Mouse (Mus musculus) heart, postnatal 0 days (tissue): Measurements from ENCODE around the gene Cep135. TPM values are rescaled to one million over a fixed set of nuclear protein-coding genes. Genes with fewer than 3 reads are reported as not detected.

Experiments used
- ATAC-seq: fragments of 200-750 bp; cut with Nextera tagmentation; 2 replicates; pipeline ENCODE4 v1.8.0; 2017; ENCODE audit warnings: low read depth, moderate number of reproducible peaks, moderate library complexity; ENCODE audit not compliant: insufficient read depth
- DNase-seq: peaks from one replicate; pipeline ENCODE4 v3.0.0-alpha.2; 2016; ENCODE audit warnings: low spot score
- H3K27ac ChIP-seq: fragments of 300-500 bp; sonication (generic); 2 replicates; pipeline ENCODE4 v1.5.1; 2014; ENCODE audit warnings: low read depth, mild to moderate bottlenecking
- H3K27me3 ChIP-seq: fragments of 300-500 bp; sonication (generic); 2 replicates; pipeline ENCODE4 v1.6.1; 2014; ENCODE audit warnings: low read length, mixed read lengths; ENCODE audit not compliant: control insufficient read depth, insufficient read depth
- H3K36me3 ChIP-seq: fragments of 300-500 bp; sonication (generic); replicated peaks from 2 replicates; pipeline ENCODE4 v1.6.1; 2014; ENCODE audit warnings: low read length, mixed read lengths; ENCODE audit not compliant: control insufficient read depth, insufficient read depth
- H3K4me1 ChIP-seq: fragments of 300-500 bp; sonication (generic); 2 replicates; pipeline ENCODE4 v1.6.1; 2014; ENCODE audit warnings: antibody characterized with exemption; ENCODE audit not compliant: control insufficient read depth, insufficient read depth
- H3K4me2 ChIP-seq: fragments of 300-500 bp; sonication (generic); 2 replicates; pipeline ENCODE4 v1.6.1; 2014; ENCODE audit warnings: low read depth, mild to moderate bottlenecking, low read length, moderate library complexity
- H3K4me3 ChIP-seq: fragments of 300-500 bp; sonication (generic); 2 replicates; pipeline ENCODE4 v1.5.1; 2014; ENCODE audit warnings: low read depth, low read length
- H3K9ac ChIP-seq: fragments of 300-500 bp; sonication (generic); replicated peaks from 2 replicates; pipeline ENCODE4 v1.6.1; 2014; ENCODE audit warnings: low read depth, low read length, mixed read lengths
- H3K9me3 ChIP-seq: fragments of 300-500 bp; sonication (generic); replicated peaks from 2 replicates; pipeline ENCODE4 v1.6.1; 2016; ENCODE audit warnings: low read length; ENCODE audit not compliant: control insufficient read depth
- CTCF ChIP-seq: IDR thresholded peaks from 2 replicates; pipeline ENCODE4 v1.5.1; 2016; ENCODE audit warnings: antibody characterized with exemption, control low read depth, low read depth
- EP300 ChIP-seq: IDR thresholded peaks from 2 replicates; pipeline ENCODE4 v1.6.1; 2016; ENCODE audit warnings: antibody characterized with exemption, low read depth
- WGBS: fragments of 180-500 bp; shearing (Covaris S2); extraction: QIAGEN DNeasy Blood & Tissue Kit; methylation state at CpG from one replicate; pipeline ENCODE4 v1.1.7; 2014; 5-methylcytosine and 5-hydroxymethylcytosine counted together
- polyA plus RNA-seq: library from polyadenylated mRNA; unstranded; fragments of >200 nt; fragmentation: Nextera tagmentation; extraction: Ambion mirVana; gene quantifications from 2 replicates; pipeline ENCODE4 v1.2.1, GENCODE M21; 2015
- total RNA-seq: library from RNA; depleted of rRNA; stranded (reverse); fragments of >200 nt; gene quantifications from 2 replicates; pipeline ENCODE4 v1.2.3, GENCODE M21; 2014; ENCODE audit warnings: low replicate concordance

Cep135 gene
- total and polyA plus RNA-seq, 2 experiments from 2014 or later = 1.9 to 2.0 TPM

DNA sequence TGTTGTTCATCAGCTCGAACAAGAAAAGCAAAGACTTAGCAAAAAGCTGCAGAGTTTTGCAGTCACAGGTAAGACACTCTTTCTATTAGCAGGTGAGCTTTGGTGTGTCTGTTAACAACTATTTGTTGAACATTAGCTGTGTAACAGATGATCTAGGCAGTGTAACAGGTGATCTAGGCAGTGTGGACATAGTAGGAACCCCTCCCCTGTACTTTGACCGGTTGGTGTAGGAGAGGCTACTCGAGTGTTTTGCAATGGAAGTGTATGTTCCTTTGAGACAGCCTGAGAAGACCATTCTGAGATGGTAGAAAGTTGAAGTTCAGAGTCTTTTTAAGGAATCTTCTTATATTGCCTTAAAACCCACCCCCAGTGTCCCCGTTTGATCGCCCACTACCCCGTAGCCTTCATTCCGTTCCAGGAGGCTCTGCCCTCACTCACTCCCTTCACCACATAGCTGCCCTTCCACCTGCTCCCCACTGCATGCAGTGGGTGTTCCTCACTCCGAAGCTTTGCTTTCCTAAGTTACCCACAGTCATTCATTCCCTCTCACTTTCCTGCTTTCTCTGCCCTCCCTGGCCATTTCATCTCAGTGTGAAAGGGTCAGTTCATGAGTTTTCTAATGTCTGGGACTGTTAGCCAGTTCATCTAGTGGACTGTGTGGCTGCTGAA is 21.3 kb downstream of the Cep135 start:
- Histone ChIP-seq H3K27me3 (no peaks in the 10 kb centered on the region), H3K4me2 (no peak overlapping the region), H3K4me3 (no peak overlapping the region), H3K9me3 (no peaks in the 10 kb centered on the region), H3K36me3 (peaks cover 80% of the 10 kb centered on the region), H3K9ac (no peak overlapping the region), H3K27ac (no peak overlapping the region), H3K4me1 (no peaks in the 10 kb centered on the region)
- DNase-seq = no peak
- ATAC-seq = no peak
- TF ChIP-seq EP300 = no peak
- TF ChIP-seq CTCF = no peak
- WGBS = 93% methylated on average over 8 of the region's 8 CpGs

DNA sequence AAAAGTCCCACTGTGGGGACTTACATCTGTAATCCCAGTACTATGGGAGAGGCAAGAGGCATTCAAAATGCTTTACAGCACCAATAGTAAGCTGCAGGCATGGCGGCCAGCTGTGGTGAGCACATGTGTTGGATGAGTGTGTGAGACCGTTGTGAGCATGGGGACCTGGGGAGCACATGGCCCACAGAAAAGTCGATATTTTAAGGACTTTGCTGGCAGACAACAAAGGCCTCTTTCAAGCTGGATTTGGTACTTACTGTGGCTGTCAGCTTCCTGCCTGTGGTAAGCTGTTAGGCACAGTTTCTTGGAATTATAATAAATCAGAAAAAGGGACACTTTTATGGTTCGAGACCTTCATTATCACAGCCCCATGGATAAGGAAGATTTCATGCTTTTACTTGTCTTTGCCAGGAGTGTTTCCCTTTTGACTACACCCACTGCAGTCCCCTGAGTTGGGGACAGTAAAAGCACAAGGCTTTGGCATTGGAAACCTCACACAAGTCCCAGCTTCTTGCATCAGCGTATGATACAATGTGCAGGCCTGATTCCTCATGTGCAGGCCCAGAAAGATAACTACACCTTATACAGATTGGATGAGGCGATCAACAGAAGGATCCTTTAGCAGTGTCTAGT is 24.5 kb downstream of the Cep135 start:
- H3K4me2 ChIP-seq = no peak overlapping the region
- H3K9ac ChIP-seq = no peak overlapping the region
- WGBS = 89% methylated on average over 6 of the region's 6 CpGs
- peaks cover 79% of the 10 kb centered on the region for H3K36me3 ChIP-seq
- DNase-seq (no peak), ATAC-seq (no peak)
- no peak overlapping the region for H3K4me3 ChIP-seq
- H3K27ac ChIP-seq = no peak overlapping the region
- no peaks in the 10 kb centered on the region for H3K4me1 ChIP-seq
- H3K27me3 ChIP-seq = no peaks in the 10 kb centered on the region
- TF ChIP-seq CTCF (no peak), EP300 (no peak)
- no peaks in the 10 kb centered on the region for H3K9me3 ChIP-seq

DNA sequence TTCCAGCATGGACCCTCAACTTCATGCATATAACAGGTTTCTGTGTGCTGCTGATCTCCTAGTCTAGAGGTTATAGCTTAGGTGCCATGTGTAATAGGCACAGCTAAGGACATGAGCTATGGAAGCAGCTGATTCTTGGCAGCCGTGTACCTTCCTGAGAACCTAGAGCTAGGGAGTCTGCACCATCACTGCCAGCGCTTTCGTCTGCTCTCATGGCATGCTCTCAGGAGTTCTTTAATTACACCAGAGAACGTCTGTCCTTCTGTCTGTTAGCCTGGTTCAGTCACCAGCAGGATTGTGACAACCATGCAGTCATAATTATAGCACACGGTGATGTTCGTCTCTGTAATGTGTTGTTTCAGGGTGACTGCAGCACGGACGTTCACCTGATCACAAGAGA is 26.8 kb downstream of the Cep135 start:
- peaks cover 83% of the 10 kb centered on the region for H3K36me3 ChIP-seq
- no peak overlapping the region for H3K9ac ChIP-seq
- no peak for DNase-seq
- ATAC-seq = no peak
- WGBS = 89% methylated on average over 8 of the region's 8 CpGs
- no peaks in the 10 kb centered on the region for H3K27me3 ChIP-seq
- no peak overlapping the region for H3K27ac ChIP-seq
- H3K4me1 ChIP-seq = no peaks in the 10 kb centered on the region
- no peaks in the 10 kb centered on the region for H3K9me3 ChIP-seq
- H3K4me3 ChIP-seq = no peak overlapping the region
- H3K4me2 ChIP-seq = no peak overlapping the region
- no peak for TF ChIP-seq CTCF
- no peak for TF ChIP-seq EP300

DNA sequence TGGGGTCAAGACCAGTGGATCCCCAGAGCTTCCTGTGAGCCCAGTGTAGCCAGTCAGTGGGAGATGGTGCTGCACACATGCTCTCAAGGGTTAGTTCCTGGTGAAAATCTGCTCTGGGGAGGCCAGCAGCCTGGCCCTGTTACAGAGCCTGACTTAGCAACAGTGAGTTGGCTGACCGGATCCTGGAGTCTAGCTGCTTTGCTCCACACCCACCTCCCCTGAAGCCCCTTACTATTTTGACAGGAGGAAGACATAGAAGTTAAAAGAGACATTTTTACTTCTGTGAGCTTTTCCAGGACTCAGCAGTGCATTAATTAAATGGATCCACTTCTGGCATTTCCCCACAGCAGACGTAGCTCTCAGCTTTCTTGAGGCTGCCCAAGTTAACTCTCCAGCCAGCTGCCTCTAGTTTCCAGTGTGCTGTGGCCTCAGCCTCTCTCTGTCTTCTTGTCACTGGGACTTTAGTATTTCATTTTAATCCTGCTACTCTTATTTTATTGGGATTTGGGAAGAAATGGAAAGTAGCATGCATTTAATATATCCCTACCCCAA is 27.8 kb downstream of the Cep135 start:
- no peak overlapping the region for H3K27ac ChIP-seq
- H3K4me2 ChIP-seq = no peak overlapping the region
- H3K9me3 ChIP-seq = no peaks in the 10 kb centered on the region
- no peak for TF ChIP-seq CTCF
- TF ChIP-seq EP300 = no peak
- no peak overlapping the region for H3K9ac ChIP-seq
- no peak overlapping the region for H3K4me3 ChIP-seq
- WGBS = 74% methylated on average over 2 of the region's 2 CpGs
- no peak for DNase-seq
- peaks cover 75% of the 10 kb centered on the region for H3K36me3 ChIP-seq
- no peaks in the 10 kb centered on the region for H3K27me3 ChIP-seq
- ATAC-seq = no peak
- no peaks in the 10 kb centered on the region for H3K4me1 ChIP-seq

DNA sequence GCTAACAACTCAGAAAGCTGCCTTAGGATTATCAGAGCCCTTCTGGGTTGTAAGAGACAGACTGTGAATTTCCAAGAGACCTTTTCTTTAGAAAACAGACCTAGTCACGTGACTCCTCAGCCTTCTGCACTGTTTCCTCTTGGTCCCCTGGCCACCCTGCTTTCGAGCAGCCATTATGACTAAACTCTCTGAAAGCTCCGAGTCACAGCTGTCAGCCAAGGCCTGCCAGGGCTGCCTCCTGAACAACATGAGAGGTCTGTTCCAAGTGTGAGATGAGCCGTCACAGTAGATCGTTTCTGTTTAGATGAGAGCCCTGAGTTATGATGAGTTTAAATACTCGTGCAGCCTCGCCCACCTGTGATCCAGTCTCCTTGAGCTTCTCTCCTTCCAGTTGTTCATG is 30.3 kb downstream of the Cep135 start:
- peaks cover 71% of the 10 kb centered on the region for H3K36me3 ChIP-seq
- 88% methylated on average over 7 of the region's 7 CpGs for WGBS

More for the DNA sequence above, 30.3 kb downstream of the Cep135 start:
- DNase-seq (no peak), ATAC-seq (no peak)
- Histone ChIP-seq H3K4me2 (no peak overlapping the region), H3K4me1 (no peaks in the 10 kb centered on the region), H3K27ac (no peak overlapping the region), H3K9me3 (no peaks in the 10 kb centered on the region), H3K9ac (no peak overlapping the region), H3K4me3 (no peak overlapping the region), H3K27me3 (no peaks in the 10 kb centered on the region)
- no peak for TF ChIP-seq CTCF
- no peak for TF ChIP-seq EP300
